Mouse (Mus musculus) right cerebral cortex, postnatal 10 days (tissue): Measurements from ENCODE around the gene Tmem270.

ENCODE experiments used
- DNase-seq, 2 experiments: peaks; one replicate each; pipeline ENCODE4 v3.0.0; 2021; ENCODE audit warnings: low spot score in 2 of 2

The Tmem270 gene

DNA sequence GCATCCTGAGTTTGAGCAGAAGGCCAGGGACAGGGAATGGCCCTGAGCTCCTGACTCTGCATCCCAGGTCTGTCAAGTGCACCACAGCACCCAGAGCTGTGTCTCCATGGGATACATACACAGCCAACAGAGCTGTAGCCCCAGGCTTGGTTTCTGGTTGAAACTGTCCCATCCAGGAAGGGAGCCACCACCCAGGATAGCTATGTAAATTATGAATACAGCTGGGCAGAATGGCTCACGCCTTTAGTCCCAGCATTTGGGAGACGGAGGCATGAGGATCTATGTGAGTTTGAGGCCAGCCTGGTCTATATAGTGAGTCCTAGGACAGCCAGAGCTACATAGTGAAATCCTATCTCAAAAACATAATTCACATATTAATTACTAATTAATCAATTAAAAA is 23.5 kb upstream of the Tmem270 start:
- DNase-seq = no peak

DNA sequence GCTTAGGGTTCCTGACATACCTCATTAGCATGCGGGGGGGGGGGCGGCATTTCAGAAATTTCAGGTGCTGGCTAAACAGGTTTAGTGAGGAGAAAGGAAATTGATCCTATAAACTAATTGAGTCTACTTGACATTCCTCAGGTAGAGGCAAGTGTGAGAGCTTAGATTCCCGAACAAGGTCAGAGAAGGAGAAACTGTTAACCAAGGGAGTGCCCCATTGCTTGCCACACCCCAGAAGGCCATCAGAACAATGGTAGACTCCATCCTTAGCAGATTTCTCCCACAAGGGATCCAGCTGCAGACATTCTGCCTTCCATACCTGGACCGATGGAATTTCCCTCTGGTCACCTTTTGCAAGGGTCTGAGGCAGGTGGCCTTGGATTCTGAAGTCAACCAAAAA is 20.2 kb upstream of the Tmem270 start:
- no peak for DNase-seq

DNA sequence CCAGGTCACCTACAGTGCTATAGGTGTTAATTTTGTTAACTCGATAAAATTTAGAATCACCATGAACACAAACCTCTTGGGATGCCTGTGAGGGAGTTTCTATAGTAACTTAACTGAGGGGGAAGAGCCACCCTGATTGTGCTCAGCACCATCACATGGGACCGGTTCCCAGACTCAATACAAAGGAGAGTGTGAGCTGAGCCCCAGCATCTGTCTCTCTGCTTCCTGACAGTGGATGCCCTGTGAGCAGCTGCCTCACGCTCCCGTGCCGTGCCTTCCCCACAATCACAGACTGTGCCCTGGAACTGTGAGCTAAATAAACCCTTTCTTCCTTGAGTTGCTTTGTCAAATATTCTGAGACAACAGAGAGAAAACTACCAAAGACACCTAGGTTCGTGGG is 16.6 kb upstream of the Tmem270 start:
- no peak for DNase-seq

DNA sequence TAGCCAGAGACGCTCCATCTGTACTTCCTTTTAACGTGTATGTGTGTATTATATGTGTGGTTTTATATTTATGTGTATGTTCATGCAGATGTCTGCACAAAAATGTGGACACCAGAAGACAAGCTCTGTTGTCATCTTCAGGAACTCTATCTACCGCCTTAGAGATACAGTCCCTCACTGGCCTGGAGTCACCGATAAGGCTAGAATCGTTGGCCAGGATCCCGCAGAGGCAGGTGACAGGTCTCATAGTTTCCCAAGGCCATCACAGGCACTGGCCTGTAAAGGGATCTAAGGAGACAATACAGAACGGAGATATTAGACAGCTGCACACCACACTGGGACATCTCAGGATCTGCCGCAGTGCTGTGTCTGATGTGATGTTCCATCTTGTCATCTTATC is 14.6 kb upstream of the Tmem270 start:
- DNase-seq = no peak

- DNase-seq = peak in 1 of 2 experiments; percentile 38
Measured at GRCm38 (mm10) chr5:134920106-134920687, 13.7 kb upstream of the Tmem270 start.

GRCm38 (mm10) chr5:134919097-134919496 is 12.6 kb upstream of the Tmem270 start:
- DNase-seq = no peak

GRCm38 (mm10) chr5:134918071-134918832 is 11.7 kb upstream of the Tmem270 start:
- DNase-seq = peak; percentile 55 to 66

- DNase-seq = no peak
Measured at GRCm38 (mm10) chr5:134915311-134915710, 8.8 kb upstream of the Tmem270 start, which contains the start of gene Cldn13. TSS of gene Cldn13 (minus strand) at chr5:134915526.

GRCm38 (mm10) chr5:134914510-134914909 is 8.0 kb upstream of the Tmem270 start:
- DNase-seq = no peak

DNA sequence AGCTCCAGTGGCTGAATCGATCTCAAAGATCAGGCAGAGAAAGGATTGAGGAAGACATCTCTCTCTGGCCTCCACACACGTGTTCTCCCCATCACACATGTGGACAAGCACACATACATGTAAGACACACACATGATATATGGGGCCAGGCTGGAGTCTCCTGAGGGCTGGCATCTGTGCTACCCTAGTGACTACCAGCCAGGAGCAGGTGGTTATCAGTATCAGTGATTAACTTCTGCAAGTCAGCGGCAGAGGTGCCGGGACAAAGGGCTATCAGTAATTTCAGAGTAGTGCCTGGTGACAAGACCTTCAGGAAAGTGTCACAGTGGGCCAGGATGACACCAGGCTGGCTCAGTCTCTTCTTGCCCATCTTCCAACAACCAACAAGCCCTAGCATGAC is 7.2 kb upstream of the Tmem270 start:
- no peak for DNase-seq

GRCm38 (mm10) chr5:134913352-134913751 is 6.8 kb upstream of the Tmem270 start:
- no peak for DNase-seq

DNA sequence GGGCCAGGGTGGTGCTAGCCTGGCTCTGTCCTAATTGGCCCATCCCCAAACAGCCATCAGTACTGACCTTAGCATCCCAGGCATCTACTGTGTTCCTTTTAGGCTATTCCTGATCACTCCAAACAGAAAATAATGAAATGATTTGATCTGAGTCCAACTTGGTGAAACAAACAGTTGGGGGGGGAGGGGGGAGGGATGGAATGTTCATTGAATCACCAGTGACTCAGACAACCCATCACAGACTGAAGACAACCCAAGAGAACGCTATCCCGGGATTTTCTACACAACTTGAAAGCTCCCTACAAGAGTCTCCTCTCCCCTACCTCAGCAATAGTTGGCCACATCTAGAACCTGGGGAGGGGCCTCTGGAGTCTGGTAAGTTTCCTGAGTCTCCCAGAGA is 5.4 kb upstream of the Tmem270 start:
- no peak for DNase-seq

- peak; percentile 93 to 97 for DNase-seq
Measured at GRCm38 (mm10) chr5:134907135-134907534, 602 bp upstream of the Tmem270 start.

GRCm38 (mm10) chr5:134901644-134902027 is 4.9 kb downstream of the Tmem270 start:
- no peak for DNase-seq

DNA sequence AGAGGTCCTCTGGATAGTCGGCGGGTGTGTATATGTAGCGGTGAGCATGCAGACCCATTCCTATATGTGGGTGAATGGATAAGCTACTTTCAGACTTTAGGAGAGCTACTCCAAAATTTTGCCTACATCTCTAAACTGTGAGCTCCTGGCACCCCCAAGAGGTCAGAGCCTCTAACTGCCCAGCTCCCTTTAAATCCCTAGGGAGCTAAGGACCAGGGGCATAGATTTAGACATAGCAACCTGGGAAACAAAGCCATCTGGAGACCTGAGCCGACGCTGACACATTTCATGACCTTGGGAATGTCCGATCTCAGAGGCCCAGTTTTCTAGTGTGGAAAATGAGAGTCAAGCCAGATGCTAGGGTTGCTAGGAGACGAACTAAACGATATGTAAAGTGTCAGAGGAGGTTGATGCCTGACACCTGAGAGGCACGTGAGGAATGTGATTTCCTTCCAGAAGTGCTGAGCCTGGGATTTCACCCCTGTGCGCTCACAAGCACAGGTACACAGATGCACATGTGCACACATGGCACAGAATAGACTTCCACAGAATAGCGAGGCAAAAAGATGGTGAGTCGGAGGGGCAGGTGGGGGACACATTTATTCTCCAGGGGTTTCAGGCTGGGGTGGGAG is 5.4 kb downstream of the Tmem270 start:
- DNase-seq = peak; percentile 58 to 66

DNA sequence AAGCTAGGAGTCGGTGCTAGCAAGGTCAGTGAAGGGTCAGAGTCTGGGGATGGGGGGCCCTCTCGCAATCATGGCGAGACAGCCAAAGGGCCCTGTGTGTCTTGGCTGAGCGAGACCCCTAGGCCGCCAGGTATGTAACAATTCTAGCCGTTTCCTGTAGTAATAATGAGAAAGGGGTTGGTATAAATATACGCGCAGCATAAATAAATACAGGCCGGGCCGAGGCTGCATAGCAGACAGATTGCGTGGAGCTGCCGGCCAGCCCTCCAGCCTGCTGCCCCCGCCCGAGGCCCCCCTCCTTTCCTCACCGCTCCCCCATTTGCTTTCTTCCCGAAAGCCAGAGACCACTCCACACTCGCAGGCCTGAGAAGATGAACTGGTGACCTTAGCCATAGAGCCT is 8.9 kb downstream of the Tmem270 start:
- no peak for DNase-seq

GRCm38 (mm10) chr5:134896965-134897364 is 9.6 kb downstream of the Tmem270 start:
- DNase-seq = no peak

DNA sequence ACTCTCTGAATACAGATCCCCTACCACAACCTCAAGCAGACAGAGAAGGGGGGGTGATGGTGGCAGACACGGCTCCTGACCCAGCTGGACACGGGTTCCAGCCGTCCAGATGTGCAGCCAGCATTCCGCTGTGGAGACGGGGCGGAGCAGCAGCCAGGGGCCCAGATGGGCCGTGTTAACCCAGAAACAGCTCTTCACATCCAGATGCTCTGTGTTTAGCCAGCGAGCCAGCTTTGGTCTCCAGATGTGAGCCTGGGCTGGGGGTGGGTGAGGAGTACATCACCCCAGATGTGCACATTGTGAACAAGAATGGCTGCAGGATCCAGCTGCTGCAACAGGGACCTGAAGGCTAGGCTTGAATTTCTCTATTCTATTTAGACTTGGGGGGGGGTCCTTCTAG is 11.2 kb downstream of the Tmem270 start:
- no peak for DNase-seq

DNA sequence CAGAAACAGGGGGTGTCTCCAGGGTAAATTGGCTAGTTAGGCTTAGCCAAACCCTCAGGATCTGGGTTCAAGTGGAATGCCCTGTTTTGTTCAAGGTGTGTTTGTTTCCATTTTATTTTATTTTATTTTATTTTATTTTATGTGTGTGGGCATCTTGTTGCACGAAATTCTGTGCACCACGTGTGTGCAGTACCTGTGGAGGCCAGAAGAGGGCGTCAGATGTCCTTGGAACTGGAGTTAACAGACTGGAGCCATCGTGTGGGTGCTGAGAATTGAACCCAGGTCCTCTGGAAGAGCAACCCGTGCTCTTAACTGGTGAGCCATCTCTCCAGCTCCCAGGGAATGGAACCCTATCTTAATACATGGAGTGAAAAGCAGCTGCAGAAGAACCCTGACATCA is 13.8 kb downstream of the Tmem270 start:
- DNase-seq = no peak

- DNase-seq = no peak
Measured at GRCm38 (mm10) chr5:134891552-134891951, 15.0 kb downstream of the Tmem270 start.

- DNase-seq = no peak
Measured at GRCm38 (mm10) chr5:134890601-134891054, 15.9 kb downstream of the Tmem270 start.

- no peak for DNase-seq
Measured at GRCm38 (mm10) chr5:134888505-134888904, 18.0 kb downstream of the Tmem270 start.
